ENCODE assay signal across 8 mouse cellular contexts in genomic region chrX:135091074-135091473, GRCm38 (mm10).
DNase-seq lines count a peak whose midpoint lies in the region; ATAC-seq and TF ChIP-seq lines count a peak whose summit lies in the region.
"Not testable (repeated sequence)": the region's sequence is repeated elsewhere in the genome, so short reads cannot be mapped to it uniquely, and the experiment has no call there.

No protein-coding gene starts in this region.

- not testable (repeated sequence) for H3K27ac ChIP-seq in forebrain, embryonic 10.5 days; liver, embryonic 11.5 days (ENCODE audit: low read depth, low read length); stomach, postnatal 0 days (replicated peaks)

- not testable (repeated sequence) for H3K9me3 ChIP-seq in forebrain, embryonic 10.5 days; liver, embryonic 11.5 days (ENCODE audit: control insufficient read depth, low read length); stomach, postnatal 0 days (ENCODE audit: control insufficient read depth, low read length)

- 0 out of 2 replicates have a peak, but pooled peaks have one; percentile 36 for ATAC-seq in liver, embryonic 11.5 days (replicated peaks; ENCODE audit: low FRiP score)
- 0 out of 2 replicates have a peak, but pooled peaks have one; percentile 38 for ATAC-seq in stomach, postnatal 0 days (ENCODE audit: low FRiP score, low TSS enrichment)

- H3K4me2 ChIP-seq in liver, embryonic 11.5 days; stomach, postnatal 0 days (replicated peaks; ENCODE audit: low read depth): not testable (repeated sequence)

- TF ChIP-seq EP300 in stomach, postnatal 0 days (optimal IDR thresholded peaks at IDR 0.05), result not testable (repeated sequence)

- H3K9ac ChIP-seq in liver, embryonic 11.5 days (ENCODE audit: low read depth, low read length); stomach, postnatal 0 days (ENCODE audit: low read length): not testable (repeated sequence)

- H3K27me3 ChIP-seq in forebrain, embryonic 10.5 days (ENCODE audit: poor library complexity, severe bottlenecking), result peaks cover 55% of the 10 kb centered on the region
- H3K27me3 ChIP-seq in liver, embryonic 11.5 days (replicated peaks; ENCODE audit: control insufficient read depth, insufficient read depth, low read length); stomach, postnatal 0 days (ENCODE audit: control insufficient read depth, insufficient read depth, low read length): not testable (repeated sequence)

- intact Hi-C loops in heart, postnatal 14 days (cut with DNase I), result not testable (repeated sequence)

- H3K36me3 ChIP-seq in forebrain, embryonic 10.5 days (replicated peaks); liver, embryonic 11.5 days (ENCODE audit: control insufficient read depth, insufficient read depth, low read length); stomach, postnatal 0 days (ENCODE audit: control insufficient read depth, insufficient read depth, low read length): not testable (repeated sequence)

- not testable (repeated sequence) for TF ChIP-seq POLR2A in brain, embryonic 14.5 days (IDR thresholded peaks at IDR 0.05; ENCODE audit: borderline replicate concordance, extremely low read depth, insufficient read depth, insufficient read length, poor library complexity, severe bottlenecking)

- 24% methylated on average over 3 of the region's 3 CpGs for WGBS in forebrain, embryonic 10.5 days
- WGBS in liver, embryonic 11.5 days, result 36% methylated on average over 2 of the region's 3 CpGs
- WGBS in stomach, postnatal 0 days, result 11% methylated on average over 2 of the region's 3 CpGs

- H3K4me3 ChIP-seq in forebrain, embryonic 10.5 days; liver, embryonic 11.5 days (ENCODE audit: low read depth, low read length); stomach, postnatal 0 days (ENCODE audit: low read depth, low read length): not testable (repeated sequence)

- DNase-seq in CD4-positive, CD25-positive, alpha-beta regulatory T cell, adult 2 months (ENCODE audit: low read depth, low spot score), result peak; percentile 64
- peak; percentile 40 for DNase-seq in brain, embryonic 14.5 days (ENCODE audit: low read depth)
- DNase-seq in forebrain, embryonic 10.5 days (ENCODE audit: extremely low spot score, low spot score), result peak; percentile 38
- DNase-seq in heart, postnatal 14 days, result peak; percentile 48 to 73
- peak; percentile 77 for DNase-seq in kidney, postnatal 10 days
- DNase-seq in liver, embryonic 11.5 days (ENCODE audit: low spot score), result not testable (repeated sequence)
- peak; percentile 31 for DNase-seq in neural tube, embryonic 10.5 days (ENCODE audit: extremely low spot score, low spot score)
- DNase-seq in stomach, postnatal 0 days (ENCODE audit: low spot score), result peak; percentile 47

- TF ChIP-seq CTCF in brain, embryonic 14.5 days (IDR thresholded peaks at IDR 0.05; ENCODE audit: borderline replicate concordance, extremely low read depth, insufficient read depth, insufficient read length), result peak; percentile 62; the same call in 1 of the 2 replicates
- peak; percentile 78 for TF ChIP-seq CTCF in stomach, postnatal 0 days (IDR thresholded peaks at IDR 0.05; ENCODE audit: low read depth)

- not testable (repeated sequence) for H3K4me1 ChIP-seq in forebrain, embryonic 10.5 days; liver, embryonic 11.5 days (replicated peaks; ENCODE audit: control insufficient read depth, insufficient read depth, low read length); stomach, postnatal 0 days (replicated peaks; ENCODE audit: control insufficient read depth, insufficient read depth)
